ENCODE assay signal across 28 mouse cellular contexts in genomic region chr2:39124167-39124566, GRCm38 (mm10). TPM values are rescaled to one million over a fixed set of nuclear protein-coding genes. Genes with fewer than 3 reads are reported as not detected.
DNase-seq lines count a peak whose midpoint lies in the region; ATAC-seq and TF ChIP-seq lines count a peak whose summit lies in the region.
"Had no signal": no experiment of that assay in that cellular context is flagged by ENCODE, and none has a peak within 500 bp of the region (broad histone marks: within the 10 kb centered on the region; RNA-seq: fewer than 3 reads in every experiment).

No protein-coding gene starts in this region.

- H3K9me3 ChIP-seq in liver, embryonic 11.5 days (ENCODE audit: control insufficient read depth, low read length) = no peaks in the 10 kb centered on the region
- no peaks in the 10 kb centered on the region for H3K9me3 ChIP-seq in liver, embryonic 16.5 days (replicated peaks; ENCODE audit: control insufficient read depth, low read length)
- H3K9me3 ChIP-seq: hindbrain, embryonic 12.5 days; kidney, embryonic 15.5 days; megakaryocyte, embryonic 14.5 days; midbrain, embryonic 13.5 days; stomach, embryonic 15.5 days had no signal

- H3K4me3 ChIP-seq in layer of hippocampus, adult 2 months = no peak overlapping the region
- no peak overlapping the region for H3K4me3 ChIP-seq in liver, embryonic 11.5 days (ENCODE audit: low read depth, low read length)
- no peak overlapping the region for H3K4me3 ChIP-seq in liver, embryonic 16.5 days (ENCODE audit: low read depth, low read length)
- H3K4me3 ChIP-seq: hindbrain, embryonic 12.5 days; kidney, embryonic 15.5 days; megakaryocyte, embryonic 14.5 days; midbrain, embryonic 13.5 days; stomach, embryonic 15.5 days had no signal

- TF ChIP-seq CTCF in layer of hippocampus, adult 2 months (conservative IDR thresholded peaks at IDR 0.05) = no peak

- ATAC-seq in liver, embryonic 11.5 days (replicated peaks; ENCODE audit: low FRiP score) = peak; percentile 83
- peak; percentile 55 for ATAC-seq in liver, embryonic 16.5 days (ENCODE audit: low read depth)
- no peak for ATAC-seq in cerebellum, adult (ENCODE audit: insufficient number of reproducible peaks, low FRiP score, low TSS enrichment)
- ATAC-seq: CD4-positive, CD25-positive, alpha-beta regulatory T cell, adult 4 months; forebrain, embryonic 14.5 days; midbrain, embryonic 13.5 days had no signal

- WGBS in liver, embryonic 11.5 days = 68% methylated on average over 5 of the region's 5 CpGs
- 39% methylated on average over 5 of the region's 5 CpGs for WGBS in liver, embryonic 16.5 days (ENCODE audit: insufficient replicate concordance)

- H3K36me3 ChIP-seq in liver, embryonic 11.5 days (ENCODE audit: control insufficient read depth, insufficient read depth, low read length) = no peaks in the 10 kb centered on the region
- H3K36me3 ChIP-seq in liver, embryonic 16.5 days (ENCODE audit: control insufficient read depth, insufficient read depth) = no peaks in the 10 kb centered on the region

- no peaks in the 10 kb centered on the region for H3K27me3 ChIP-seq in liver, embryonic 11.5 days (replicated peaks; ENCODE audit: control insufficient read depth, insufficient read depth, low read length)
- H3K27me3 ChIP-seq in liver, embryonic 16.5 days (ENCODE audit: control insufficient read depth, insufficient read depth, low read depth, low read length) = no peaks in the 10 kb centered on the region
- H3K27me3 ChIP-seq: hindbrain, embryonic 12.5 days; kidney, embryonic 15.5 days; megakaryocyte, embryonic 14.5 days; midbrain, embryonic 13.5 days; stomach, embryonic 15.5 days had no signal

- H3K9ac ChIP-seq in liver, embryonic 11.5 days (ENCODE audit: low read depth, low read length) = no peak overlapping the region
- H3K9ac ChIP-seq in liver, embryonic 16.5 days (ENCODE audit: low read depth, low read length) = no peak overlapping the region
- H3K9ac ChIP-seq: hindbrain, embryonic 12.5 days; kidney, embryonic 15.5 days; midbrain, embryonic 13.5 days; stomach, embryonic 15.5 days had no signal

- 0 out of 2 replicates have a peak overlapping the region, but pooled peaks have one; percentile 16 for H3K27ac ChIP-seq in layer of hippocampus, adult 2 months
- H3K27ac ChIP-seq in liver, embryonic 11.5 days (ENCODE audit: low read depth, low read length) = no peak overlapping the region
- no peak overlapping the region for H3K27ac ChIP-seq in liver, embryonic 16.5 days (ENCODE audit: low read length)
- H3K27ac ChIP-seq: hindbrain, embryonic 12.5 days; kidney, embryonic 15.5 days; midbrain, embryonic 13.5 days; stomach, embryonic 15.5 days had no signal

- DNase-seq in layer of hippocampus, adult 2 months (ENCODE audit: low spot score in 2 of 2) = no peak
- no peak for DNase-seq in layer of hippocampus, postnatal 36 days
- DNase-seq in liver, embryonic 11.5 days (ENCODE audit: low spot score) = no peak
- no peak for DNase-seq in embryo, embryonic 9.5 days (ENCODE audit: extremely low spot score)
- no peak for DNase-seq in thymus, postnatal 0 days (ENCODE audit: low spot score)
- no peak for DNase-seq in retina, embryonic 14.5 days (ENCODE audit: low spot score)
- DNase-seq: adrenal gland, postnatal 36 days; cerebellum, adult 18-20 months; cerebellum, postnatal 10 days; gastrocnemius, postnatal 36 days; heart, adult 18-20 months; heart, postnatal 36 days; kidney, adult 18-20 months; kidney, postnatal 25 days; lung, postnatal 36 days; retina, postnatal 1 day; right cerebral cortex, postnatal 14 days; thymus, postnatal 14 days had no signal

- H3K4me1 ChIP-seq in liver, embryonic 11.5 days (replicated peaks; ENCODE audit: control insufficient read depth, insufficient read depth, low read length) = no peaks in the 10 kb centered on the region; the same call in 1 of the 2 replicates
- H3K4me1 ChIP-seq in liver, embryonic 16.5 days (ENCODE audit: control insufficient read depth, low read depth, low read length) = no peaks in the 10 kb centered on the region; the same call in 1 of the 2 replicates
- H3K4me1 ChIP-seq: hindbrain, embryonic 12.5 days; kidney, embryonic 15.5 days; midbrain, embryonic 13.5 days; stomach, embryonic 15.5 days had no signal

- H3K4me2 ChIP-seq in liver, embryonic 11.5 days = no peak overlapping the region
- no peak overlapping the region for H3K4me2 ChIP-seq in liver, embryonic 16.5 days (ENCODE audit: low read depth, low read length)
- H3K4me2 ChIP-seq: heart, embryonic 11.5 days; hindbrain, embryonic 12.5 days; kidney, embryonic 15.5 days; midbrain, embryonic 13.5 days; stomach, embryonic 15.5 days had no signal

RNA-seq across cellular contexts. Expression of gene Golga1, which starts 58.8 kb away (rescaled TPM):
- total RNA-seq in layer of hippocampus, adult 2 months (2021) = 10 to 100 TPM; 36.2 to 42.5 TPM
- 10 to 100 TPM; 33.2 to 39.0 TPM for total RNA-seq in layer of hippocampus, postnatal 36 days (2021)
- polyA plus RNA-seq in liver, embryonic 11.5 days (2014; fragmentation: Nextera tagmentation; extraction: Ambion mirVana) = 18.2 and 20.8 TPM in 2 replicates
- polyA plus RNA-seq in liver, embryonic 16.5 days (2015; fragmentation: Nextera tagmentation; extraction: Ambion mirVana) = 10.1 and 10.4 TPM in 2 replicates
- 27.5 and 30.2 TPM in 2 replicates for polyA plus RNA-seq in thymus, postnatal 0 days (2015; fragmentation: Nextera tagmentation; extraction: Ambion mirVana)
